Mouse (Mus musculus): Measurements from ENCODE around the gene Wdr31. TPM values are rescaled to one million over a fixed set of nuclear protein-coding genes. Genes with fewer than 3 reads are reported as not detected.

The Wdr31 gene
- not detected in 2 replicates for polyA plus RNA-seq (2012; ENCODE audit: insufficient read depth, insufficient read length, low replicate concordance, missing spikeins)

DNA sequence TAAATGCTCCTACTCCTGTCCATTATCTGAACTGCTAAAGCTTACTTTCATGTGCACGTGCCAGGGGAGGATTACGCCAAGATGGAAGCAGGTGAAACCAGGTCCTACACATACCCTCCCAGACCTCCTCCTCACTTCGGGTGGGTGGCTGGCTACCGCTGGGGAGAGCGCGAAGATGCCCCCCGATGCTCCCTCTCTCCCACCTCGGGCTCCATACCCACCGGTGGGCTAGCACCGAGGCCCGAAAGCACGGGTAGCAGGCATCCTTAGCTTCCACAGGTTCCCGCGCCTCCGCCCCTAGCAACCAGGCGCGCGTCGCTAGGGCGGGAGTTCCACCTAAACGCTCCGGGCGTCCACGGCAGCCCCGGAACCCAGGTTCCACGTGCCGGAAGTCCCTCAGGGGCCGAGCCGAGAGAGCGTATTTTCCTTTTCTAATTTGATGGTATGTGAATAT, at the start of gene Wdr31:
TSS of gene Wdr31 (minus strand) at position 299 of the 454 bp plus-strand sequence.
- WGBS: under 1% methylated on average over 30 of the region's 30 CpGs
- Histone ChIP-seq H3K4me3 (ENCODE audit: insufficient read depth, low read depth, low read length) (peak within 1 kb of the TSS; percentile 67), H3K27ac (ENCODE audit: insufficient read depth, low read depth, low read length) (no peak within 1 kb of the TSS), H3K4me1 (ENCODE audit: control insufficient read depth, insufficient read depth, low read length) (no peaks in the 10 kb centered on the region)
- TF ChIP-seq CTCF (IDR thresholded peaks at IDR 0.05; ENCODE audit: insufficient read depth, low read depth, low read length) (no peak), POLR2A (IDR thresholded peaks at IDR 0.05; ENCODE audit: insufficient read depth, low read depth, low read length) (peak; percentile 46; the same call in 1 of the 2 replicates)

DNA sequence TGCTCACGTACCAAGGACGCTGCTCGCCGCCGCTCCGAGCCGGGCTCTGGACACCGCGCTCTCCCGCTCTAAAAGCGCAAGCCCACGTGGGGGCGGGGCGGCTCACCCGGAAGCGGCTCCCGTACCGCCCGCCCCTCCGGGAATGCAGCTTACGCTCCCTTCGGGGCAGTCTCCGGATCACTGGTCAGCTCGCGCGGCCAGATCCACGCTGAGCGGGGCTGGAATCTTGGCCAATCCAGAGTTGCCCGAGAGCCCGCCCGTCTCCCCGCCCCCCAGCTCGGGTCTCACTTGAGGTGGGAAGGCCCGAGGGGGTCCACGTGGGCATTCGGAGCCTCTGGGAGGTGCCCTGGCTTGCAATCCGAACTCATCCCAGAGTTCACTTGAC, 49.1 kb upstream of the Wdr31 start, which contains the start of gene Alad:
TSS of gene Alad (minus strand) at position 70 of the 385 bp plus-strand sequence.
- WGBS: under 1% methylated on average over 37 of the region's 37 CpGs
- TF ChIP-seq POLR2A (IDR thresholded peaks at IDR 0.05; ENCODE audit: insufficient read depth, low read depth, low read length) (peak; percentile 61), CTCF (IDR thresholded peaks at IDR 0.05; ENCODE audit: insufficient read depth, low read depth, low read length) (no peak)

DNA sequence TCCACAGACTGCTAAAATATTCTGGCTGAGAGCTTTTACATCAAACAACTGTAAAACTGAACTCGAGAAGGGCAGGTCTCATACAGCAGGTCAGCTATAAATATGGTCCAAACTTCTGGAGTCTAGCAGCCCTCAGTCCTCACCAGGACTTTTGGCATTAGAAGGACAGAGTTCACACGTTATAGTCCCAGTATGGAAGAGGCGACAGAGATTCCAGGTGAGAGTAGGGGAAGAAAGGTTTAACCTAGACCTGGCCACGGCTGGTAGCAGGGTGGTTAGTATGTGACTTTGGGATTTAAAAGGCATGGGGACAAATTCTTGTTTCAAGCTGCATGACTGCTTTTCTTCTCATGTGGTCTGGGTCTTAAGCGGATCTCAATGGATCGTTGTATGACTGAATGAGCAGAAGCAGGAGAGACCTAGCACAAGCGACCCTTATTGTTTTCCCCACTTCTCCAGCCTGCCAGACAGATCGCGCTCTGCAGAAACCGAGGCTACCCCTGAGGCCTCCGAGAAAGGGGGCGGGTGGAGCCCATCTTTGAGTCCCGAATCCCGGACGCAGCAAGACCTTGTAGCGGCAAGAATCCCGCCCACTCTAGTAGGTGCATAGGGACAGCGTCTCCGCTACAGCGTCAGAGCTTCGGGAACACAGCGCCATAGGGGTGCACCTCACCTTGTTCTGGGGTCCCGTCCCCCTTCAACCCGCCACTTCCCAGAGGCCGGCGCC, 48.6 kb upstream of the Wdr31 start:
- peaks cover 17% of the 10 kb centered on the region for H3K4me1 ChIP-seq (ENCODE audit: control insufficient read depth, insufficient read depth, low read length)
- 1% methylated on average over 26 of the region's 26 CpGs for WGBS
- H3K4me3 ChIP-seq (ENCODE audit: insufficient read depth, low read depth, low read length): peak overlapping the region; percentile 78
- H3K27ac ChIP-seq (ENCODE audit: insufficient read depth, low read depth, low read length): no peak overlapping the region
- TF ChIP-seq POLR2A (IDR thresholded peaks at IDR 0.05; ENCODE audit: insufficient read depth, low read depth, low read length) (no peak), CTCF (IDR thresholded peaks at IDR 0.05; ENCODE audit: insufficient read depth, low read depth, low read length) (no peak)

More for the DNA sequence above, 49.1 kb upstream of the Wdr31 start, which contains the start of gene Alad:
- Histone ChIP-seq H3K4me3 (ENCODE audit: insufficient read depth, low read depth, low read length) (peak within 1 kb of the TSS; percentile 78), H3K27ac (ENCODE audit: insufficient read depth, low read depth, low read length) (peak within 1 kb of the TSS; percentile 42; the same call in 1 of the 2 replicates), H3K4me1 (ENCODE audit: control insufficient read depth, insufficient read depth, low read length) (peaks cover 22% of the 10 kb centered on the region)

DNA sequence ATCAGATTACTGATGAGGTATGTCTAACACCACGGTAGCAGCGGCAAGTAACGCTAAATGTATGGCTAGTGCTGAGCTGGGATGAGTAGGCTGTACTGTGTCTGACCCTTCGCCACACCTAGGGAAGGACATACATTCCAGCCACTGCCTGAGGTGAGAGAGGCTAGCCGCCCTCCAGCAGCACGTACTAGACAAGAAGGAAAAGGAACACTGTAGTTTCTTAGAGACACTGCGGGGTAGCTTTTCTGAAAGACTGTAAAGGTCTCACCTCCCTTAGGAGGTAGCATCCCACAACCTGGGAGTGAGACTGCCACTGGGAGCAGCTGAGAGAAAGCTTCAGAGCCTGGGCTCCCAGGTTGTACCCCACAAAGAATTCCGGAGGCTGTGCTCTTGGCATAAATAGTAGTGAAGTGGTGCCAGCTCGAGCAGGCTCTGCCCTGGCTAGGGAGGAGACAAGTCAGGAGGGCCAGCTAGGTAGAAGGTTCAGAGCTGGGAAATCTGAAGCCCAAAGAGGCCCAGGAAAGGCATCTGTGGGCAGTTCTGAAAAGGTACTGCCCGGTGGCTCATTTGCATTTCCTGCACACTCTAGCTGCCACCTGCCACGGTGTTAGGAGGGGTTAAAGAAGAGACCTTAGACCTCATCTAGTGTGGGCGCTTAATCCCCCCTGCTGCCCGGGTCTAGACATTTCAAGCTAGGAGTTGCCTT, 47.9 kb upstream of the Wdr31 start:
- Histone ChIP-seq H3K27ac (ENCODE audit: insufficient read depth, low read depth, low read length) (no peak overlapping the region), H3K4me3 (ENCODE audit: insufficient read depth, low read depth, low read length) (peak overlapping the region; percentile 8; the same call in 1 of the 2 replicates), H3K4me1 (ENCODE audit: control insufficient read depth, insufficient read depth, low read length) (peaks cover 20% of the 10 kb centered on the region)
- WGBS: 49% methylated on average over 13 of the region's 13 CpGs
- TF ChIP-seq CTCF (IDR thresholded peaks at IDR 0.05; ENCODE audit: insufficient read depth, low read depth, low read length): peak; percentile 22; the same call in 1 of the 2 replicates
- no peak for TF ChIP-seq POLR2A (IDR thresholded peaks at IDR 0.05; ENCODE audit: insufficient read depth, low read depth, low read length)

DNA sequence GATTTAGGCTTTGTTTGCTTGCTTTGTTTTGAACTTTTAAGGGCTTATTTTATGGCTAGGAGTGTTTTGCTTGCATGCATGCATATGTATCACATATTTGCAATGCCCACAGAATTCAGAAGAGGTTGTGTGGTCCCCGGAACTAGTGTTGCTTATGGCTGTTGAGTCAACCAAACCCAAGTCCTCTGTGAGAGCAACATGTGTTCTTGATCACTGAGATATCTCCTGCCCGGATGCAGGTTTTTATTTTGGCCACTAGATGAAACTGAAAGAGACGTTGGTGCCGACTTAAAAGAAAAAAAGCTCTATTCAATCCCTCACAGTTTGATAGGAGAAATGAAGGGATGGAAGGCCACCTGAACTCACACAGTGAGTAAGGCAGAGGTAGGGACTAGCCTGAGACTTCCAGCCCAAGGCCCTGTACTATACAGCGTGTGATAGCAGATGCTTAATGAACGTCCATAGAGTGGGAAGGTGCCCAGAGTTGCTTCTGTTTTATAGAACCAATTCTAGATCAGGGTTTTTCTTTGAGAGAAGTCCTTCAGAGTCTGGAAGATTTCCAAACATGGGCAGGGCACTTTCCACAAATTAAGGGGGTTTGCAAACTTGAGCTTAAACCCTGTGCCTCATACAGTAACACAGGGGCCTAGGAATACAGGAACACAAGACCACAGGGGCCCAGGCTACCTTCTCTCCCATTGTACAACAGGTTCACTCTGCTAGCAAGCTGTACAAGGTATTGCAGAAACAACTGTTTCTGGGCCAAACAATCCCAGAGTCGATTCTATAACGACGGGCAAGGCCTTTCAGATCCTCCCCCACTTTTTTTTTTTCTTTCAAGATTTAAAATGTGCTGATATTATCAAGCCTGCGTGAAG, 47.1 kb upstream of the Wdr31 start:
- Histone ChIP-seq H3K27ac (ENCODE audit: insufficient read depth, low read depth, low read length) (no peak overlapping the region), H3K4me3 (ENCODE audit: insufficient read depth, low read depth, low read length) (no peak overlapping the region), H3K4me1 (ENCODE audit: control insufficient read depth, insufficient read depth, low read length) (peaks cover 20% of the 10 kb centered on the region)
- WGBS: 78% methylated on average over 10 of the region's 10 CpGs
- TF ChIP-seq CTCF (IDR thresholded peaks at IDR 0.05; ENCODE audit: insufficient read depth, low read depth, low read length): no peak
- no peak for TF ChIP-seq POLR2A (IDR thresholded peaks at IDR 0.05; ENCODE audit: insufficient read depth, low read depth, low read length)

DNA sequence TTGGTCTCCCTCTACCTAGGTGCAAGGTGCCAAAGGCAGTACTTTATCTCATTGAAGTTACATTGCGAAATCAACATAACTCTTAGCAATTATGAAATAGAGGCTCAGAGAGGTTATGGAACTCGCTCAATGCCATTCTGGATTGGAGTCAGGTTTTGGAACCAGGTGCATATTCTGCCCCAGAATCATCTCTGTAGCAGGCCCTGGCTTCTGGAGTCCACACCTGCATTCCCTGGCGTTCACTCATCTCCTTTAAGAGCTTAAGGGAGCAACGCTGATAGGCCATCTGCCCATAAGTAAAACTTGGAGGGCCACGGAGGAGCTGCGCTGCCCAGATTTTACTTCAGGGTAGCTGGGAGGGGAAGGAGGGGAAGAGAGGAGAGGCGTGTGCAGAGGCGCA, 46.4 kb upstream of the Wdr31 start:
- TF ChIP-seq POLR2A (IDR thresholded peaks at IDR 0.05; ENCODE audit: insufficient read depth, low read depth, low read length): no peak
- no peak for TF ChIP-seq CTCF (IDR thresholded peaks at IDR 0.05; ENCODE audit: insufficient read depth, low read depth, low read length)
- WGBS: 95% methylated on average over 8 of the region's 8 CpGs
- Histone ChIP-seq H3K4me3 (ENCODE audit: insufficient read depth, low read depth, low read length) (no peak overlapping the region), H3K4me1 (ENCODE audit: control insufficient read depth, insufficient read depth, low read length) (peaks cover 20% of the 10 kb centered on the region), H3K27ac (ENCODE audit: insufficient read depth, low read depth, low read length) (no peak overlapping the region)

DNA sequence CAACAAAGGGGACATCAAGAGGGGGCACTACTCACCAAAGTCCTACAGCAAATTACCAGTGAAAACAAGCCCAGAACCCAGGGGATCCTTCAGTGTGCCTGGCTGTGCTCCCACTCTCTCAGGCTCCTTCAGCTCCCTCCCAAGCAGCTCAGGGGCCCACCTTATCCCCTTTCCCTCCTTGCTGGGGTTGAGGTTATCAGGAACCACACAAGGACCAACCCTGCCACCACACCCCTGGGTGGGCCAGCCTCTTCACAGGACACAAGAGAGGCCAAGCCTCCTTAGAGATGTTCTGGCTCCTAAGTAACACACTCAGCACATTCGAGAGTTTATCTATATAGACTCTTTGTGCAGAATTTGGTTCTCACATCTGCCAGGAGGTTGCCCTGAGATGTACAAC, 45.9 kb upstream of the Wdr31 start:
- WGBS: 84% methylated on average over 1 of the region's 1 CpGs
- TF ChIP-seq CTCF (IDR thresholded peaks at IDR 0.05; ENCODE audit: insufficient read depth, low read depth, low read length): no peak
- TF ChIP-seq POLR2A (IDR thresholded peaks at IDR 0.05; ENCODE audit: insufficient read depth, low read depth, low read length): no peak
- H3K27ac ChIP-seq (ENCODE audit: insufficient read depth, low read depth, low read length): no peak overlapping the region

DNA sequence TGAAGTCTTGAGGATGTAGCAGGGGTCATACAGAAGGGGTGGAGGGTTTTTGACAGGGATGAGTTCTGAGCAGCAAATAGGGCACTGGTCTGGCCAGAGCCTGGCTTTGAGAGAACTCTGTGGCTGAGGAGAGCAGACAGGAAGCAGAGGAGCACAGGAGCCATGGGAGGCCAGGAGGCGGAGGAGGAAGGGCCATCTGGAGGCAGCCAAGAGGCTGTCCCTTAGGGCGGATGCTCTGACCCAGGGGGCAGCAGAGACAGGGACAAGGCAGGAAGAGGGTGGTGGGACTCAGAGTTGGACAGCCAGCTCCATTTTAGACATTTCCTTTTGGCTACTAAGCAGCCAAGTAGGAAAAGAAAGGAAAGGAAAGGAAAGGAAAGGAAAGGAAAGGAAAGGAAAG, 45.4 kb upstream of the Wdr31 start:
- 56% methylated on average over 2 of the region's 2 CpGs for WGBS
- Histone ChIP-seq H3K4me3 (ENCODE audit: insufficient read depth, low read depth, low read length) (no peak overlapping the region), H3K27ac (ENCODE audit: insufficient read depth, low read depth, low read length) (no peak overlapping the region), H3K4me1 (ENCODE audit: control insufficient read depth, insufficient read depth, low read length) (peaks cover 20% of the 10 kb centered on the region)
- TF ChIP-seq CTCF (IDR thresholded peaks at IDR 0.05; ENCODE audit: insufficient read depth, low read depth, low read length) (no peak), POLR2A (IDR thresholded peaks at IDR 0.05; ENCODE audit: insufficient read depth, low read depth, low read length) (no peak)

More for the DNA sequence above, 45.9 kb upstream of the Wdr31 start:
- Histone ChIP-seq H3K4me3 (ENCODE audit: insufficient read depth, low read depth, low read length) (no peak overlapping the region), H3K4me1 (ENCODE audit: control insufficient read depth, insufficient read depth, low read length) (peaks cover 20% of the 10 kb centered on the region)
